Mouse (Mus musculus): ENCODE measurements around the gene Slc25a13.

The Slc25a13 gene

GRCm38 (mm10) chr6:6112767-6113528 is 104.0 kb downstream of the Slc25a13 start:
- no peak for DNase-seq

DNA sequence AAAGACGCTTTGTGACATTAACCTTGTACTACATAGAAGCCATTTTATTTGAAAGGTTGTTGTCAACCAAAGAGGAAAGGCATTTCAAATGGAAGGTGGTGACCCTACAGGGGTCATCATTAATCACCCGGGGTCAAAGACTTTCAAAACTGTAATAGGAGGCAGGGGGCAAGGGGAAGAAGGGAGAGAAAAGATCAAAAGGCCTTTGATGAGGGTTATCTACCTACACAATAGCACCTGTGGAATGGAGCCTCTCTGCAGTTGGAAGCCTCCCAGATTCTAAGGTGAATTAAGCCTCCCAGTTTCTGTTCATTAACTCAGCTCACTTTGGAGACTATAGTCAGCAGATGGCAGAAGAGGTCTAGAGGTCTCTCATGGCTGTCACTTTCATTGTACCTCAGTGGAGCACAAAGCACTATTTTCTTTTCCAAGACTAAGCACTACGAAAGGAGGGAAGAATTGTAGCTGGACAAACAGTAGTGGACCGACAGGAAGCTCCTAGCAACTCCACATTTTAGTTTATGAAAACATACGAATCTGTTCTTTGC is 109.5 kb downstream of the Slc25a13 start:
- DNase-seq: no peak

GRCm38 (mm10) chr6:6105586-6105985 is 111.4 kb downstream of the Slc25a13 start:
- DNase-seq: no peak

DNA sequence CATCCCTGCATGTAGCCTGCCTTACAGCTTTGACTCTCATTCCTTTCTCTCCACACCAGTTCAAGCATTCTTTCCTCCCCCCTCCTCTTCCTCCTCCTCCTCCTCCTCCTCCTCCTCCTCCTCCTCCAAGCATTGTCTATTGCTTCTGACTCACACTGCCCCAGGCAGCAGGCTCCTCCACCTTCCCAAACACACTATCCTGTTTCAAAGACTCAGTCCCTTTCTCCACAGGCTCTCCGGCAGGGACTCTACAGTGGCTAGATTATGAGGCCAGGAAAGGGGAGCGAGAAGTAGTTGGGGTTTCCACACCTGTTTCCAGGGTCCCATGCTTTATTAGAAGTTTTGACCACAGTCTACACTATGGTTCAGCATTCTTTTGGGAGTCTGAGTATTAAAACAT is 113.5 kb downstream of the Slc25a13 start:
- no peak for DNase-seq

- DNase-seq: no peak
Observed at GRCm38 (mm10) chr6:6101605-6102004, 115.4 kb downstream of the Slc25a13 start.

DNA sequence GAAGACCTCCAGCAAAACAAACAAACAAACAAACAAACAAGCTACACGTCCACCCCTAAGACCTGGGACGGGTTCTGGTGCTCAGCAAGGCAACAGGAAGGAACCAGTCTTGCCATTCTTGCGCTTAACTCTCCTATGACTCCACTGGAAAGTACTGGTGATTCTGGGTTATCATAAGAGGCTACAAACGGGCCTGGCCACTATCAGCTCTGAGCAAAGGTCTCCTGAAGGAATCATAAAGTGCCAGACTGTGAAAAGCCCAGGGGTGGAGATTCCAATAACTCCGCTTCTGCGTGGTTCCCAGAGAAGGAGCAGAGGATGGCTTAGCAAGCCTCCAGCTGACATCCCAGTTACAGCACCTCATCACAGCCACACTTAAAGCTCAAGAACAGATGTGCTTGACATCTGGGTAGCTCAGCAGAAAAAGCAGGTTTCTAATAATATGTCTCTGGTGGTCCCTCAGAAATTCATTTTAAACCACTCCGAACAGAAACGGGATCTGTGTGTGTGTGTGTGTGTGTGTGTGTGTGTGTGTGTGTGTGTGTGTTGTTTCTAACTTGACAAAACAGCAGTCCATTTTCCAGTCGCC is 116.0 kb downstream of the Slc25a13 start:
- DNase-seq: no peak

DNA sequence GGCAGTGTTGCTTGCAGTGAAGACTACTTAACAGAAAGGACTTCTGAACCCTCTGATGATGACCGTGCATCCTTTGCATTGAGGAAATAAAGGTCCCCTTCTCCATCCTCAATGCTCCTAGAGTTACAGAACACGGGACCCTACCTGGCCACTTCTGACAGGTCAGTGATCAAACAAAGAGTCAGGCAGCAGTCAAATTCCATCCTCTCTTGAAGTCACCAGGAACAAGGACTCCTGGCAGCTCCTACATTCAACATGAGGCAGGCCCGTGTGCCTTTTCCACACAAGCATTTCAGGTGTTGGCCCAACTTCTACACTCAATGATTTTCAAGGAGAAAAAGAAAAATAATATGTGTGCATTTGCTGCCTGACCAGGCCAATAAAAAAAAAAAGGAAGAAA is 123.0 kb downstream of the Slc25a13 start:
- DNase-seq: no peak

- DNase-seq: no peak
Observed at GRCm38 (mm10) chr6:6093522-6093921, 123.5 kb downstream of the Slc25a13 start.

DNA sequence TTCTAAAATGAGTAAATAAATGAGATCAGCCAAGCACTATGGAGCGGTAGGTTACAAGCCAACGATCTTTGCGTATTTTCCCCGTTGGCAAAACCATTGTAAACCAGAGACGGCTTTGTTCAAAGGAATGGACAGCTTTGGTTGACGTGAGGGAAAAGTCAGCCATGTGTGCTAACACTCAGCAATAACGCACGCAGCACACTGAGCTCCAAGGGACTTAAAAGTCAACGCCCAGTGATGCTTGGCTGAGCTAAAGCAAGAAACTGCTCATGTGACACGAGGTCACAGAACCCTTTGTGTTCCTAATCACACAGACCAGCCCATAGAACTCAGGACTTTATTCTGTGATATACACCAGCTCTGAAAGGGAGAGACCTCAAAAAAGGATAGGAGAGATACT is 124.5 kb downstream of the Slc25a13 start:
- no peak for DNase-seq

DNA sequence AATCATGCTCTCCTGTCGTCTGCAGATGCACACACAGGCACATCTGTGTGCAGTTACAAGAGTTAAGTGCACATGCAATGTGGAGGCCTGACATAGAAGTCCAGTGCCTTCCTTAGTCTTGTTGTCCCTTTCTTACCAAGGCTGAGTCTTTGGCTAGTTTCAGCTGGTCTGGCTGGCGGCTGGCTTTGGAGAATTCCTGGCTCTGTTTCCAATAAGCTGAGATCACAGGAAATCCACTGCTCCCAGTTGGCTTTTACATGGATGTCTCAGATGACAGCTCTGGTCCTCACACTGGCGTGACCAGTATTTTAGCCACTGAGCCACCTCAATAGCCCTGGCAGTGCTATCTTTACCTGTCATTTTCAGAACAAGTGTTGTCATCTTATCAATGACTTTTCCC is 126.0 kb downstream of the Slc25a13 start:
- DNase-seq: no peak

DNA sequence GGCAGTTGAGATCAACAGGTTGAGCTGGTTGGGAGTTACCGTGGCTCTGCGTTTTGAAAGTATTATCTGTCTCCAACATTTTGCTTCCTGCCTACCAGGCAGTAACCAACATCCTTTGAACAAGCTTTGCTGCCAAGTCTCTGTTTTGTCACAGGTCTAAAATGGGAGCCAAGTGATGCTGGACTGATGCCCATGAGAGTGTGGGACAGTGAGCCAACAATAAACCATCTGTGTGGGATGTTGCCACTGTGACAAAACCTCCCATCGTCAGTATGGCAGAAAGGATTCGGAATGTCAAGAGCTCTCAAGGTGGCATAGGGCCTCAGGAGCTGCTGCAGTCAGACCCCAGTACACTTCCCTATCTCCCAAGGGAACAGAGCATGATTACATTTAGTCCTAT is 128.8 kb downstream of the Slc25a13 start:
- DNase-seq: no peak

DNA sequence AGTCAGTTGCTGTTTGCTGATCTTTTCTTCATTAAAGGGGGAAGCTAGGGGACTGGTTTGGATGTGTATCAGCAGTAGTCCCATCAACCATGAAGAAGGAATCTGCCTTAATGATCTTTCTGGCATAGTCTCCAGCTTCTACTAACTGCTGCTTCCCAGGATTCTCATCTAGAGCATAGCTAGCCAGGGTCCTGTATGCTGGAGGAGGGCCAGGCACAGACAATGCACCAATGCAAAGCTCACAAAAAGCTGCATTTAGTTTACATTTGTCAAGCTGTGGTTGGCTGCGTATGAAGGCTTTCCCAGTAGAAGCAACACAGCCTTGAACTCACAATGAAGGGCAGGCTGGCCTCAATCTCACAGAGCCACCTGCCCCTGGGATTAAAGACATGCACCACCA is 136.5 kb downstream of the Slc25a13 start:
- DNase-seq: no peak

- DNase-seq: no peak
Observed at GRCm38 (mm10) chr6:6077234-6077633, 139.7 kb downstream of the Slc25a13 start.

DNA sequence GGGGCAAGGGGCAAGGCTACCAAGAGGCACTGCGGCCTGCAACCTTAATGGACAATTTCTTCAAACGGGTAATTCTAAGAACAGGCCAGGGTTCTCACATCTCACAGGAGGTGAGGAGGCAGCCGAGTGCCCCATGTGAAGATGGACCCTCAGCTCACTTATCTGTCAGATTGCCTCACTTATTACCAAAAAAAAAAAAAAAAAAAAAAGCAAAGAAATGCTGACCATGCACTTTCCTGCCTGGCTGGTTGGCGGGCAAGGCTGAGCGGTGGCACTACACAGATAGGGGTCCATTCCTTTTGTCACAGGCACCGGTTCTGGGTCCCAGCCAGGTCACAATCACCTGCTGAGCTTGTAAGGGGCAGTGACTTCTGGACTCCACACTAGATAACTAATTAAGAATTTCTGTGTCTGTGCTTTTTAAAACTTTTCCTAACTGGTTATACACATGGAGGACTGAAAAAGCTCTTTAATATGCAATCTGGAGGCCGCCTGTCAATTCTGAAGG is 141.0 kb downstream of the Slc25a13 start:
- peak; percentile 18 for DNase-seq

DNA sequence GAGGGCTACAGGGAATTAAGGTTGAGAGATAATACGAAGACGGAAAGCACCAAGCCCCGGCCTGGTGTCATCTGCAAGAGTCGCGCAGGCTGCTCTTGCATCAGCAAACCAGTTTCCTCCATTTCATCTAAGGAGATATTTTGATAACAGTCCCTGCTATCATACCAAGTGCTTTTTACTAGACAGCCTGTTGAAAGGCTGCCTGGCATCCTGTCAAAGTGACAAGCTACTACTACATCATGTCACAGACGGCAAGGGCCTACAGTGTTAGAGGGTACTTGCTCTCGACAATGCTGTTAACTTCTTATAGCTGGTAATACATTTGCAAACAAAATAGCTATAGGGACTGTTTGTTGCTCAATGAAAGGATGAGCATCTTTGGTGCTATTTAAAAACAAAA is 145.9 kb downstream of the Slc25a13 start:
- DNase-seq: no peak

- DNase-seq: no peak
Observed at GRCm38 (mm10) chr6:6070015-6070414, 147.0 kb downstream of the Slc25a13 start.

- DNase-seq: no peak
Observed at GRCm38 (mm10) chr6:6067201-6067600, 149.8 kb downstream of the Slc25a13 start.

GRCm38 (mm10) chr6:6058548-6058947 is 158.4 kb downstream of the Slc25a13 start:
- no peak for DNase-seq

GRCm38 (mm10) chr6:6053946-6054345 is 163.0 kb downstream of the Slc25a13 start:
- no peak for DNase-seq

- DNase-seq: no peak
Observed at GRCm38 (mm10) chr6:6052696-6053095, 164.3 kb downstream of the Slc25a13 start.

DNA sequence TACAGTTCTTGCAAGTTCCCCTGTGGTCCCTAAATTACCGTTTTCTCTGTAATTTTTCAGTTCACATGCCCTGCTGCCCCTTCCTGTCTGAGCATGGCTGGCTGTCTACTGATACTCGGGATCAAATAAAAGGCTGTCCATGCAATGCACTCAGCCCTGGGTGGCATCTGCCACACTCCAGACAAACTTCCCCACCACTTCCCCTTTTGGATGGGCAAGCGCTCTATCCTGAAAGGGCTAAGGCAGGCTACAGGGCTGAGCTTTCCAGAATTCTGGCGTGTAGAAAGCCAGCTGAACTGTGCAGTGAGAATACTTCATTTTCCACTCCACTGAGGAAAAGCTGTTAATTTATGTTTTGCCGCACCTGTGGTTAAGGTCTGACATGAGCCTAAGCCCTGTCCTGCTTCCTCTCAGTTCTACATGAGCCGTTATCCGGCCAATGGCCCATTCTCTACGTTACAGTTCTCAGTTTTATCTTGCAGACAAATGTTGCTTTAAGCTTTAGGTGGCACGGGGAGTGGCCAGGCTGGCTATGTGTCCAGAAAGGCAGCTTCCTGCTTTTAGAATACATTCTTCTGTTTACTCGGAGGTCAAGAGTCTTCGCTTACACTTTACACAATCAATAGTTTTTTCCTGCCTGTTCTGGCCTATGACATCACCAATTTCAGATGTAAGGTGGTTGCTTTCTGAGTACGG is 170.1 kb downstream of the Slc25a13 start:
- no peak for DNase-seq

- no peak for DNase-seq
Observed at GRCm38 (mm10) chr6:6038773-6039550, 178.0 kb downstream of the Slc25a13 start.

GRCm38 (mm10) chr6:6027664-6028063 is 189.3 kb downstream of the Slc25a13 start:
- DNase-seq: no peak
